Mouse (Mus musculus) yolk sac, embryonic 10.5 days (tissue): ENCODE data around the gene Anxa5.

Experiments
- DNase-seq: peaks from one replicate; pipeline ENCODE4 v3.0.0-alpha.2; 2017; ENCODE audit warnings: low spot score

Gene Anxa5

GRCm38 (mm10) chr3:36488899-36489589 is 13.3 kb upstream of the Anxa5 start:
- DNase-seq: no peak

- DNase-seq: no peak
Measured at GRCm38 (mm10) chr3:36488367-36488766, 12.7 kb upstream of the Anxa5 start.

GRCm38 (mm10) chr3:36486881-36487280 is 11.2 kb upstream of the Anxa5 start:
- no peak for DNase-seq

DNA sequence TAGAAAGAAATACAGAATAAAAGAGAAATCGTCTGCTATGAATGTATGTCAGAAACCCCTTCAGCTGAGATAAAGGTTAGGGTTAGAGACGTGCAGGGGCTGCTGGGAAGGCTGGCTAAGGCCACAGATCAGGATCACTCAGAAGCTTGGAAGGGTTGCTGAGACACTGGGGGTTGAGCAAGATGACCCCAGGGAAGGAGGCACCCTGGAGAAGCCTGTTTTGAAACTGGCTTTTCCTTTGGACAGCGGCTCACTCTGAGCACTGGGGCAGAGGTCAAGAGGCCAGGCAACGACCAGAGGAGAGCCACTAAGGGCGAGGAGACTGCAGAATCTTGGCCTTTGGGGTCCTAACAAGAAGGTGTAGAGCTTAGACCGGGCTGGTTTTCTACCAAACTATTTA is 10.5 kb upstream of the Anxa5 start:
- DNase-seq: peak; percentile 71

GRCm38 (mm10) chr3:36484292-36484691 is 8.6 kb upstream of the Anxa5 start:
- DNase-seq: no peak

GRCm38 (mm10) chr3:36482940-36483339 is 7.2 kb upstream of the Anxa5 start:
- DNase-seq: peak; percentile 52

DNA sequence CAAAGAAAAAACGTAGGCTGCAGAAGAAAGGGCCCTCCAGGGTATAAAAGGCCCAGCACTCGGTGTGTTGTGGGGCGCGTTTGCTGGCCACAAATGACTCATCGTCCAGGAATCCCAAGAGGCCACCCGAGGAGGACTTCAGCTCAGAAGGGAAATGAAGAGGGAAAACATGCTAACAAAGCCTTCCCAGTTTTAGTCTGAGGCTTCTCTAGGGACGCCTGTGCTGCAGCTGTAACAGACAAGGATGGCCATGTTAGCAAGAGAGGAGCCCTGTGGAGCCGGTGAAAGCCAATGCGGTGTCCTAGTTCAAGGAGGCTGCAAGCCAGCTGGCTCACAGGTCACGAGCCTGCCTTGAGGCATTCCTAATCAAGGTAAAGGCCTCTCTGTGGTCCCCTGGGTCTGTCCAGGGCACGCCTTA is 6.1 kb upstream of the Anxa5 start:
- DNase-seq: peak; percentile 58

GRCm38 (mm10) chr3:36480486-36480885 is 4.8 kb upstream of the Anxa5 start:
- no peak for DNase-seq

DNA sequence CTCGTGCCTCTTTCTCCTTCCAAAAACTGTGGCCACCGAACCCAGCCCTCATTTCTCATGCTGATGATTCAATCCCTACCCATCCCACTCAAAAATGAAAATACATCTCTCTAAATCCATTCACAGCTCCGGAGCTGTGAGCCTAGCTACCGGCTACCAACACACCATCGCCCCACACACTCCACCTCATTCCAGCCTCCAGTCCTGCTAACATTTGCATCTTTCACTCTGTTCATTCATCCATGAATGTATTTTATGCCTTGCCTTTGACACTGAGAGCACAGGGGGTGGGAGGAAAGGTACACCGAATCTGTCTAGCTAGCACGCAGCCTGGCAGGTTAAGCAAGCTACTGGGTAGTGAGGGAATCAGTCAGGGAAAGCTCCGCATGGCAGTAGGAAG is 3.1 kb upstream of the Anxa5 start:
- no peak for DNase-seq

DNA sequence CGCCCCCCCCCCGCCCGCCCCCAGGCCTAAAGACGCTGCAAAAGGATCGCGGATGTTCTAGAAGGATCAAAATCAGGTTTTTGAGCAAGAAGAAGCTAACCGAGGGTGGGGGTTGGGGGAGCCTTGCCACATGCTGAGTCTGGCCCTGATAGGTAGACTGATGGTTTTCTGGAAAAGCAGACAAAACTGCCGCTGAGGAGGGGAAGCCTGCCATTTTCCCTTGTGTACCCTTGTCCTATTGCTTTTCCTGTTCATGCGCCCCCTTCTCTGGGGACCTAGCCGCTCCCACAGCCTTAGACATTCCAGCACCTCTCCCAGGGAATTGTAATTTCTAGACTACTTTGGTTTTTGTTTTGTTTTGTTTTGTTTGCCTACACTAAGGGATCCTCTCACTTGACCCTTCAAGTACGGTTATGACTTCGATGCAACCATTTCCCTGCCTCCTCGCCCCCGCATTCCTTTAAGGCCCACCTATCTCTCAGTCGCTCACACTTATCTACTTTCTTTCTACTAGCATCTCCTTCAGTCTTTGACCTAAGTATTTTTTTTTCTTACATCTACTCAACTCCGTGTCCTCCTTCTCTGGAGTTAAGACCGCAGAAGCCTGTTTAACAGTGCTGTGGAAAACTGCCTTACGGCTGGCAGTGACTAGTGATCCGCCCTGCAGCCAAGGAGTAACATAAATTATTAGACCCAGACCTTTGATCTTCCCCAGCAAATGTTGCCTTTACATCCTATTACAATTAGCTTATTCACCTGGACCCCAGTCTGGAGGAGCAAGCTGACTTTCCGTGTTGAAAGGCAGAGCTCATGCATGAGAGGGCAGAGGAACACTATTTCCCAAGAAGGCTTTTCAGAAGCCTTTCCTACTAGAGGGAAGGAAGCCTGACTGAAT is 814 bp upstream of the Anxa5 start:
- peak; percentile 15 for DNase-seq

GRCm38 (mm10) chr3:36474938-36475483 is 683 bp downstream of the Anxa5 start:
- DNase-seq: no peak

DNA sequence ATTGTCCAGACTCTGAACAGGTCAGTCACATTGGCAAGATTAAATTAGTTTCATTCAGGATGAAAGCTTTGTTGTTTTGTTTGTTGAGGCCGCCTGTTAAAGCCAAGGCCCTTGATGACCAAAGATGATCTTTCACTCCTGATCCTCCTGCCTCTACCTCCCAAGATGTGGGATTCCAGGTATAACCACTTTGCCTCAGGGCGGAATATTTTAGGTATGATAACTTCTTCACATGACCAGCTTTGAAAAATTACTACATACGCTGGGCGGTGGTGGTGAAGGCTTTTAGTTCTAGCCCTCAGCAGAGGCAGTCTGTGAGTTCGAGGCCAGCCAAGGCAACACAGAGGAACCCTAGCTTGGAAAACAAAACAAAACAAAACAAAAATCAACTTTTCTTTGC is 1.3 kb downstream of the Anxa5 start:
- no peak for DNase-seq

DNA sequence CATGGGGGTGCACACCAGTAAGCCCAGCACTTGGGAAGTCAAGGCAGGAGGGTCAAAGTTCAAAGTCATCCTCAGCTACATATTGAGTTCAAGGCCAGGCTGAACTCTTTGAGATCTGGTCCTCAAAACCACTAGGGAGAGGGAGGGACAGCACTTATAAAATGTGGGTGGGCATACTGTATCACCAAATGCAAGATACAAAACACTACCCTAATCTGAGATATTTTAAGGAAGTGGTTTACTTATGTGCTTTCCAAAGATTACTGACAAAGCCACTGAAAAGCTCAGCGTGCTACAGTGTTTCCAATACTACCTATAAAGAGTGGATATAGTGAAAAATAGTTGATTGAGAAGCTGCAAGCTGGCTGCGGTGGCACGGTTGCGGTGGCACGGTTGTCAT is 2.5 kb downstream of the Anxa5 start:
- no peak for DNase-seq

- DNase-seq: no peak
Measured at GRCm38 (mm10) chr3:36471856-36472255, 3.8 kb downstream of the Anxa5 start.

- DNase-seq: no peak
Measured at GRCm38 (mm10) chr3:36468871-36469270, 6.8 kb downstream of the Anxa5 start.

- DNase-seq: no peak
Measured at GRCm38 (mm10) chr3:36467632-36468031, 8.1 kb downstream of the Anxa5 start.

- no peak for DNase-seq
Measured at GRCm38 (mm10) chr3:36465538-36465937, 10.2 kb downstream of the Anxa5 start.

- DNase-seq: no peak
Measured at GRCm38 (mm10) chr3:36462348-36462747, 13.3 kb downstream of the Anxa5 start.

DNA sequence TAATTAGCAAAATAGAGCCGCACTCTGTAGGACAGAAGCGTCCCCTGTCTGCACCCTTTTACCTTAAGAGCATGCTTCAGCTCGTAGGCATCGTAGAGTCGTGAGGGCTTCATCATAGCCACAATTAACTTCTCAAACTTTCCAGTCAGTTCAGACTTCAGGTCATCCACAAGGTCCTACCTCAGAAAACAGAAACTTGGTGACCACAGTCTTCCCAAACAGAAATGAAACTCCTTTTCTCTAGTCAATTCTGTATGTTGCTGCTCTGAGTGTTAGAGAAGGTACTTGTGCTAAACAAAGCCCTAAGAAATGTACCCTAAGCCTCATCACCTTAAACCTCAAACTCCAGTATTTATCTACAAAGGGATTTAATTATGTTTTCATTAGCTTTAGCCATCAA is 13.9 kb downstream of the Anxa5 start:
- no peak for DNase-seq

DNA sequence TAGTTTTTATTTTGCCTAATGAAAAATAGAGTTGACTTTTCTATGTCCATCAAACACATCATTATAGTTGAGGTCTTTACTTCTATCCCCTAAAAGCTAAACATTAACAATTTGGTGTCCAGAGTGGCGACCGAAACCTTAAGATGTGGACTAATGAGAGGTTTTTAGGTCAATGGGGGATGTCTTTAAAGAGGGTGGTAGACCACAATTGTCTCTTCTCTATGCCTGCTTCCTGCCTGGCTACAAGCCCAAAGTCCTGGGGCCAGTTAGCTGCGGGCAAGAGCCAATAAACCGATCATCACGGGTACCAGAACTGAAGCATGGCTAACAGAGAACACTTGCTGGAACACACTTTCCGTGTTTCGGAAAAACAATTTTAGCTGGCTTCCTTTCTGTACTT is 15.0 kb downstream of the Anxa5 start:
- no peak for DNase-seq

DNA sequence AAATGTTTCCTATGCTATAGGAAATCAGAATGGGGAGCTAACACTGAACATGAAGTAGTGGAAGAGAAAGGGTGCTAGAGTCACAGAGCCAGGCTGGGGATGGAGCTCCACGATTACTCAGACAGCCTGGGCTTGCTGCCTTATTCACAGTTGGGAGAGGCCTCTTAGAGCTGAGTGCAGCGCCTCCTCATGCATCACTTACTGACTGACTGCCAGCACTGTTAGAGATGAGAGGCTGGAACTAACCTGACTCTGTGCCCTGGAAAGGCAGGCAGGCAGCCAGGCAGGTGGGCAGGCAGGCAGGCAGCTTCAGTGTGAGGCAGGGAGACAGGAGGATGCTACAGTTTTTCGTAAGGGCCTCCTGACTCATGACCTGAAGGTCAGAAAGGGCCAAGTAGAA is 20.1 kb downstream of the Anxa5 start:
- no peak for DNase-seq

DNA sequence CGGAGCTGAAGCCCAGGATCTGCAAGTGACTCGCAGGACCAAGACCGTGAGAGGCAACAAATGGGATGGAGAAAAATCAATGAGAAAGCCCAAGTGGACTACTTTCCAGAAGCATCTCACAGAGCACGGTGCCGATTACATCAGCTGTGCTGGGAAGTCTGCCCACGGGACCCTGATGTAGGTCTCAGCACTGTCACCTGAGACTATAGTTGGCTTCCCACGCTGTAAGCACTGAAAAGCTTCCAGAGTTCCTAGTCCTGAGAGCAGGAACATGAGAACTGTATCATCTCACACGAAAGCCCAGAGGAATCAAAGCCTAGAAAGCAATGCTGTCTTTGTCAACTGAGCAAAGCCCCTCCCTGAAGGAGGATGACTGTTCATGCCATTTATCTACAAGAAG is 20.6 kb downstream of the Anxa5 start:
- no peak for DNase-seq

DNA sequence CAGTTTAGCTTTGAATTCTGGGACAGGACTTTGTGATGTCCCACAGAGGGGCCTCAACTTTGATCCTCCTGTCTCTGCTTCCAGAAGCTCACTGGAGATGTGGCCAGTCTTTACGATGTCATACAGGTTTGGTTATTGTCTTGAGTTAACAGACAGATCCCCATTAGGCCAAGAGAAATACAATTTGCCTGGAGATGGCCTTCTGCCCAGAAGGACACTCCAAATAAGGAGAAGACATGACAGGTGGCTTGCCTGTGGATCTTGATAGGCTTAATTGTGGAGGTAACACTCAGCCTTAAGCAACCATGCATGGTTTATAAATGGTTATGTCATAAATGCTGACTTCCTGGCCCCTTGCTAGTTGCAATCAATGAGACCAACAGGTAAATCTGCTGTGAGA is 23.2 kb downstream of the Anxa5 start:
- DNase-seq: no peak
